Mouse (Mus musculus): ENCODE data around the gene Htr5b.

- TF ChIP-seq CTCF (IDR thresholded peaks at IDR 0.05; ENCODE audit: low read depth) (no peak), EP300 (IDR thresholded peaks at IDR 0.05; ENCODE audit: low read depth) (no peak)
Observed at GRCm38 (mm10) chr1:121518609-121519008, 9.7 kb downstream of the Htr5b start.
